Mouse (Mus musculus) mesoderm, embryonic 11.5 days (tissue): ENCODE measurements around the gene Atp11a.

Source experiments
- DNase-seq: peaks from one replicate; pipeline ENCODE4 v3.0.0-alpha.2; 2012; ENCODE audit warnings: low read depth, low spot score

Atp11a gene

GRCm38 (mm10) chr8:12871461-12871860 lies 114.6 kb downstream of the Atp11a start:
- peak; percentile 49 for DNase-seq

- DNase-seq, result no peak
Measured at GRCm38 (mm10) chr8:12872983-12873356, 116.2 kb downstream of the Atp11a start.

GRCm38 (mm10) chr8:12873357-12874046 lies 116.7 kb downstream of the Atp11a start, which contains the start of gene Mcf2l:
Gene Mcf2l, plus strand, starts transcription at chr8:12873806.
- peak; percentile 91 for DNase-seq

- no peak for DNase-seq
Measured at GRCm38 (mm10) chr8:12874194-12874791, 117.5 kb downstream of the Atp11a start.

GRCm38 (mm10) chr8:12874971-12875370 lies 118.2 kb downstream of the Atp11a start:
- no peak for DNase-seq

GRCm38 (mm10) chr8:12877126-12877525 lies 120.3 kb downstream of the Atp11a start:
- DNase-seq, result no peak

- DNase-seq, result no peak
Measured at GRCm38 (mm10) chr8:12880163-12880562, 123.3 kb downstream of the Atp11a start.

GRCm38 (mm10) chr8:12883051-12884004 lies 126.5 kb downstream of the Atp11a start:
- DNase-seq, result no peak

- no peak for DNase-seq
Measured at GRCm38 (mm10) chr8:12887772-12888435, 131.1 kb downstream of the Atp11a start.

- no peak for DNase-seq
Measured at GRCm38 (mm10) chr8:12889046-12889598, 132.3 kb downstream of the Atp11a start.

- no peak for DNase-seq
Measured at GRCm38 (mm10) chr8:12892882-12893446, 136.2 kb downstream of the Atp11a start.

GRCm38 (mm10) chr8:12893797-12894578 lies 137.2 kb downstream of the Atp11a start:
- no peak for DNase-seq

- no peak for DNase-seq
Measured at GRCm38 (mm10) chr8:12894783-12895534, 138.1 kb downstream of the Atp11a start.

GRCm38 (mm10) chr8:12895535-12896150 lies 138.8 kb downstream of the Atp11a start:
- no peak for DNase-seq

GRCm38 (mm10) chr8:12896494-12897373 lies 139.9 kb downstream of the Atp11a start:
- peak; percentile 62 for DNase-seq

GRCm38 (mm10) chr8:12897815-12898214 lies 141.0 kb downstream of the Atp11a start:
- DNase-seq, result no peak

GRCm38 (mm10) chr8:12903790-12904415 lies 147.1 kb downstream of the Atp11a start:
- no peak for DNase-seq

- DNase-seq, result no peak
Measured at GRCm38 (mm10) chr8:12905122-12905521, 148.3 kb downstream of the Atp11a start.
